Mouse (Mus musculus) forebrain, embryonic 14.5 days (tissue): ENCODE measurements around the gene Sik1. TPM values are rescaled to one million over a fixed set of nuclear protein-coding genes. Genes with fewer than 3 reads are reported as not detected.
A peak's percentile ranks its signal among the peaks of the same experiment; 100 is the strongest.

Experiments used
- ATAC-seq: fragments of 200-750 bp; cut with Nextera tagmentation; 2 replicates; pipeline ENCODE4 v1.8.0; 2017; ENCODE audit warnings: mild to moderate bottlenecking, moderate library complexity
- DNase-seq: peaks from one replicate; pipeline ENCODE4 v3.0.0-alpha.2; 2015; ENCODE audit warnings: low spot score
- H3K27ac ChIP-seq: fragments of 300-500 bp; sonication (generic); 2 replicates; pipeline ENCODE4 v1.5.1; 2014; ENCODE audit warnings: low read depth, mild to moderate bottlenecking, control low read depth, low read length, moderate library complexity
- H3K27me3 ChIP-seq: fragments of 300-500 bp; sonication (generic); replicated peaks from 2 replicates; pipeline ENCODE4 v1.6.1; 2014; ENCODE audit warnings: low read length, control low read depth, mixed read lengths; ENCODE audit not compliant: control insufficient read depth, insufficient read depth
- H3K36me3 ChIP-seq: fragments of 300-500 bp; sonication (generic); 2 replicates; pipeline ENCODE4 v1.6.1; 2014; ENCODE audit warnings: low read length, control low read depth; ENCODE audit not compliant: control insufficient read depth, insufficient read depth
- H3K4me1 ChIP-seq: fragments of 300-500 bp; sonication (generic); 2 replicates; pipeline ENCODE4 v1.6.1; 2014; ENCODE audit warnings: antibody characterized with exemption, low read length, control low read depth; ENCODE audit not compliant: control insufficient read depth, insufficient read depth
- H3K4me2 ChIP-seq: fragments of 300-500 bp; sonication (generic); 2 replicates; pipeline ENCODE4 v1.6.1; 2014; ENCODE audit warnings: mild to moderate bottlenecking, control low read depth, low read length
- H3K4me3 ChIP-seq: fragments of 300-500 bp; sonication (generic); 2 replicates; pipeline ENCODE4 v1.5.1; 2014; ENCODE audit warnings: low read depth, low read length, control low read depth
- H3K9ac ChIP-seq: fragments of 300-500 bp; sonication (generic); 2 replicates; pipeline ENCODE4 v1.6.1; 2014; ENCODE audit warnings: mild to moderate bottlenecking, low read length, control low read depth, moderate library complexity
- H3K9me3 ChIP-seq: fragments of 300-500 bp; sonication (generic); replicated peaks from 2 replicates; pipeline ENCODE4 v1.6.1; 2016; ENCODE audit warnings: low read length, control low read depth, mixed read lengths; ENCODE audit not compliant: control insufficient read depth
- WGBS: fragments of 180-500 bp; shearing (Covaris S2); extraction: QIAGEN DNeasy Blood & Tissue Kit; methylation state at CpG from one replicate; pipeline ENCODE4 v1.1.7; 2014; 5-methylcytosine and 5-hydroxymethylcytosine counted together
- polyA plus RNA-seq: library from polyadenylated mRNA; unstranded; fragments of >200 nt; fragmentation: Nextera tagmentation; extraction: Ambion mirVana; gene quantifications from 2 replicates; pipeline ENCODE4 v1.2.1, GENCODE M21; 2014

Sik1 gene
- polyA plus RNA-seq, 1 experiment from 2014 or later: 12.2 TPM

GRCm38 (mm10) chr17:31842930-31843822 lies 12.4 kb downstream of the Sik1 start:
- Histone ChIP-seq H3K9ac (no peak overlapping the region), H3K36me3 (peaks cover 46% of the 10 kb centered on the region), H3K9me3 (no peaks in the 10 kb centered on the region), H3K27ac (no peak overlapping the region), H3K4me2 (no peak overlapping the region), H3K4me1 (no peaks in the 10 kb centered on the region), H3K4me3 (no peak overlapping the region), H3K27me3 (no peaks in the 10 kb centered on the region)
- DNase-seq (no peak), ATAC-seq (no peak)
- 91% methylated on average over 12 of the region's 12 CpGs for WGBS

GRCm38 (mm10) chr17:31841842-31842611 lies 13.6 kb downstream of the Sik1 start:
- ATAC-seq: no peak
- WGBS: 78% methylated on average over 18 of the region's 18 CpGs

GRCm38 (mm10) chr17:31841453-31841841 lies 14.2 kb downstream of the Sik1 start:
- DNase-seq (no peak), ATAC-seq (no peak)
- Histone ChIP-seq H3K27me3 (no peaks in the 10 kb centered on the region), H3K27ac (no peak overlapping the region), H3K4me2 (no peak overlapping the region), H3K4me3 (no peak overlapping the region), H3K36me3 (peaks cover 29% of the 10 kb centered on the region), H3K9me3 (no peaks in the 10 kb centered on the region), H3K9ac (no peak overlapping the region), H3K4me1 (no peaks in the 10 kb centered on the region)
- WGBS: 72% methylated on average over 3 of the region's 3 CpGs

More at GRCm38 (mm10) chr17:31841842-31842611, 13.6 kb downstream of the Sik1 start:
- Histone ChIP-seq H3K4me2 (no peak overlapping the region), H3K4me3 (no peak overlapping the region), H3K9me3 (no peaks in the 10 kb centered on the region), H3K36me3 (peaks cover 35% of the 10 kb centered on the region), H3K4me1 (no peaks in the 10 kb centered on the region), H3K27me3 (no peaks in the 10 kb centered on the region), H3K9ac (no peak overlapping the region), H3K27ac (no peak overlapping the region)
- no peak for DNase-seq

- Histone ChIP-seq H3K4me3 (no peak overlapping the region), H3K4me2 (no peak overlapping the region), H3K27ac (no peak overlapping the region), H3K36me3 (peaks cover 19% of the 10 kb centered on the region), H3K9me3 (no peaks in the 10 kb centered on the region), H3K9ac (no peak overlapping the region), H3K27me3 (no peaks in the 10 kb centered on the region), H3K4me1 (no peaks in the 10 kb centered on the region)
- WGBS: 76% methylated on average over 6 of the region's 6 CpGs
- DNase-seq (peak; percentile 40), ATAC-seq (no peak)
Observed at GRCm38 (mm10) chr17:31840423-31841003, 15.1 kb downstream of the Sik1 start.

GRCm38 (mm10) chr17:31836772-31837171 lies 18.8 kb downstream of the Sik1 start:
- H3K36me3 ChIP-seq: no peaks in the 10 kb centered on the region
- DNase-seq (no peak), ATAC-seq (no peak)
- H3K9ac ChIP-seq: no peak overlapping the region
- H3K27me3 ChIP-seq: no peaks in the 10 kb centered on the region
- no peak overlapping the region for H3K27ac ChIP-seq
- H3K4me2 ChIP-seq: no peak overlapping the region
- H3K4me3 ChIP-seq: no peak overlapping the region
- WGBS: 84% methylated on average over 7 of the region's 7 CpGs
- H3K9me3 ChIP-seq: no peaks in the 10 kb centered on the region
- H3K4me1 ChIP-seq: no peaks in the 10 kb centered on the region

GRCm38 (mm10) chr17:31836264-31836607 lies 19.4 kb downstream of the Sik1 start:
- H3K4me3 ChIP-seq: no peak overlapping the region
- no peaks in the 10 kb centered on the region for H3K4me1 ChIP-seq
- no peak for ATAC-seq
- no peak overlapping the region for H3K27ac ChIP-seq
- no peaks in the 10 kb centered on the region for H3K9me3 ChIP-seq
- 81% methylated on average over 2 of the region's 2 CpGs for WGBS
- H3K27me3 ChIP-seq: no peaks in the 10 kb centered on the region
- H3K36me3 ChIP-seq: no peaks in the 10 kb centered on the region
- no peak overlapping the region for H3K4me2 ChIP-seq
- no peak for DNase-seq
- H3K9ac ChIP-seq: no peak overlapping the region

- no peak for DNase-seq
- no peaks in the 10 kb centered on the region for H3K27me3 ChIP-seq
- no peak overlapping the region for H3K27ac ChIP-seq
- H3K4me1 ChIP-seq: no peaks in the 10 kb centered on the region
- no peak overlapping the region for H3K4me2 ChIP-seq
- H3K9me3 ChIP-seq: no peaks in the 10 kb centered on the region
- H3K4me3 ChIP-seq: no peak overlapping the region
- no peak for ATAC-seq
- no peaks in the 10 kb centered on the region for H3K36me3 ChIP-seq
- WGBS: 96% methylated on average over 11 of the region's 11 CpGs
- H3K9ac ChIP-seq: no peak overlapping the region
Observed at GRCm38 (mm10) chr17:31835528-31836263, 19.9 kb downstream of the Sik1 start.

- Histone ChIP-seq H3K4me3 (no peak overlapping the region), H3K4me2 (no peak overlapping the region), H3K9ac (no peak overlapping the region), H3K36me3 (no peaks in the 10 kb centered on the region), H3K27ac (no peak overlapping the region), H3K4me1 (no peaks in the 10 kb centered on the region), H3K27me3 (no peaks in the 10 kb centered on the region), H3K9me3 (no peaks in the 10 kb centered on the region)
- no peak for ATAC-seq
- WGBS: 75% methylated on average over 6 of the region's 6 CpGs
- no peak for DNase-seq
Observed at GRCm38 (mm10) chr17:31834320-31835065, 21.1 kb downstream of the Sik1 start.
